Mouse (Mus musculus) embryonic facial prominence, embryonic 14.5 days (tissue): ENCODE measurements around the gene Xrcc4. TPM values are rescaled to one million over a fixed set of nuclear protein-coding genes. Genes with fewer than 3 reads are reported as not detected.
"Not testable (repeated sequence)": the region's sequence is repeated elsewhere in the genome, so short reads cannot be mapped to it uniquely, and the experiment has no call there.

Source experiments
- ATAC-seq: fragments of 200-750 bp; cut with Nextera tagmentation; 2 replicates; pipeline ENCODE4 v1.8.0; 2017; ENCODE audit warnings: low read depth, moderate number of reproducible peaks, moderate TSS enrichment
- DNase-seq: peaks from one replicate; pipeline ENCODE4 v3.0.0-alpha.2; 2015; ENCODE audit warnings: low spot score
- H3K27ac ChIP-seq: fragments of 300-500 bp; sonication (generic); replicated peaks from 2 replicates; pipeline ENCODE4 v1.5.1; 2014; ENCODE audit warnings: low read depth, mild to moderate bottlenecking, low read length, moderate library complexity
- H3K27me3 ChIP-seq: fragments of 300-500 bp; sonication (generic); replicated peaks from 2 replicates; pipeline ENCODE4 v1.6.1; 2014; ENCODE audit warnings: low read length; ENCODE audit not compliant: control insufficient read depth, insufficient read depth
- H3K36me3 ChIP-seq: fragments of 300-500 bp; sonication (generic); 2 replicates; pipeline ENCODE4 v1.6.1; 2014; ENCODE audit warnings: low read length, mixed read lengths; ENCODE audit not compliant: control insufficient read depth, insufficient read depth
- H3K4me1 ChIP-seq: fragments of 300-500 bp; sonication (generic); 2 replicates; pipeline ENCODE4 v1.6.1; 2014; ENCODE audit warnings: antibody characterized with exemption, low read length; ENCODE audit not compliant: control insufficient read depth, insufficient read depth
- H3K4me2 ChIP-seq: fragments of 300-500 bp; sonication (generic); 2 replicates; pipeline ENCODE4 v1.6.1; 2014; ENCODE audit warnings: low read depth, mild to moderate bottlenecking, low read length, moderate library complexity, mixed read lengths
- H3K4me3 ChIP-seq: fragments of 300-500 bp; sonication (generic); 2 replicates; pipeline ENCODE4 v1.5.1; 2014; ENCODE audit warnings: low read depth, mild to moderate bottlenecking, low read length
- H3K9ac ChIP-seq: fragments of 300-500 bp; sonication (generic); 2 replicates; pipeline ENCODE4 v1.6.1; 2014; ENCODE audit warnings: low read depth, mild to moderate bottlenecking, low read length, moderate library complexity, mixed read lengths
- H3K9me3 ChIP-seq: fragments of 300-500 bp; sonication (generic); 2 replicates; pipeline ENCODE4 v1.6.1; 2016; ENCODE audit warnings: low read length; ENCODE audit not compliant: control insufficient read depth
- WGBS: fragments of 180-500 bp; shearing (Covaris S2); extraction: QIAGEN DNeasy Blood & Tissue Kit; methylation state at CpG from one replicate; pipeline ENCODE4 v1.1.7; 2014; 5-methylcytosine and 5-hydroxymethylcytosine counted together
- polyA plus RNA-seq: library from polyadenylated mRNA; unstranded; fragments of >200 nt; fragmentation: Nextera tagmentation; extraction: Ambion mirVana; gene quantifications from 2 replicates; pipeline ENCODE4 v1.2.1, GENCODE M21; 2014

Gene Xrcc4
- polyA plus RNA-seq: 10.6 and 11.8 TPM in 2 replicates

- Histone ChIP-seq H3K9ac (peak within 1 kb of the TSS; percentile 94), H3K9me3 (no peaks in the 10 kb centered on the region), H3K4me1 (0 out of 2 replicates have a peak, but pooled peaks cover 5% of the 10 kb centered on the region), H3K27ac (peak within 1 kb of the TSS; percentile 90), H3K36me3 (peaks cover 5% of the 10 kb centered on the region; the same call in 1 of the 2 replicates), H3K27me3 (no peaks in the 10 kb centered on the region), H3K4me2 (peak within 1 kb of the TSS; percentile 78), H3K4me3 (peak within 1 kb of the TSS; percentile 97)
- 2% methylated on average over 32 of the region's 41 CpGs for WGBS
- peak; percentile 99 for DNase-seq
- peak; percentile 100 for ATAC-seq
Measured at GRCm38 (mm10) chr13:90088962-90089824, at the start of gene Xrcc4, which contains the start of gene Tmem167. TSS of gene Xrcc4 (minus strand) at chr13:90089608. TSS of gene Tmem167 (plus strand) at chr13:90089123.

- Histone ChIP-seq H3K36me3 (no peaks in the 10 kb centered on the region), H3K27ac (no peak overlapping the region), H3K4me2 (no peak overlapping the region), H3K9me3 (no peaks in the 10 kb centered on the region), H3K4me1 (peaks cover 13% of the 10 kb centered on the region; the same call in 1 of the 2 replicates), H3K27me3 (no peaks in the 10 kb centered on the region), H3K4me3 (no peak overlapping the region), H3K9ac (no peak overlapping the region)
- DNase-seq (peak; percentile 61), ATAC-seq (peak; percentile 68; the same call in 1 of the 2 replicates)
- WGBS: 73% methylated on average over 3 of the region's 3 CpGs
Measured at GRCm38 (mm10) chr13:90136156-90136910, 46.9 kb upstream of the Xrcc4 start.

- H3K9ac ChIP-seq: no peak overlapping the region
- no peak overlapping the region for H3K27ac ChIP-seq
- H3K9me3 ChIP-seq: no peaks in the 10 kb centered on the region
- H3K36me3 ChIP-seq: no peaks in the 10 kb centered on the region
- no peaks in the 10 kb centered on the region for H3K27me3 ChIP-seq
- WGBS: 73% methylated on average over 1 of the region's 1 CpGs
- H3K4me2 ChIP-seq: no peak overlapping the region
- no peak for DNase-seq
- ATAC-seq: no peak
- no peak overlapping the region for H3K4me3 ChIP-seq
- H3K4me1 ChIP-seq: no peaks in the 10 kb centered on the region
Measured at GRCm38 (mm10) chr13:90111681-90112080, 22.3 kb upstream of the Xrcc4 start.

- H3K27me3 ChIP-seq, H3K9ac ChIP-seq, DNase-seq, H3K4me3 ChIP-seq, ATAC-seq, H3K27ac ChIP-seq, H3K4me1 ChIP-seq, H3K9me3 ChIP-seq, H3K4me2 ChIP-seq: not testable (repeated sequence)
- H3K36me3 ChIP-seq: peaks cover 27% of the 10 kb centered on the region
- WGBS: 91% methylated on average over 5 of the region's 5 CpGs
Measured at GRCm38 (mm10) chr13:90108746-90109145, 19.3 kb upstream of the Xrcc4 start.

GRCm38 (mm10) chr13:90106139-90106538 lies 16.7 kb upstream of the Xrcc4 start:
- ATAC-seq: no peak
- Histone ChIP-seq H3K9ac (no peak overlapping the region), H3K4me1 (no peaks in the 10 kb centered on the region), H3K4me2 (no peak overlapping the region), H3K27ac (no peak overlapping the region), H3K4me3 (no peak overlapping the region), H3K9me3 (no peaks in the 10 kb centered on the region), H3K27me3 (no peaks in the 10 kb centered on the region), H3K36me3 (peaks cover 49% of the 10 kb centered on the region)
- DNase-seq: no peak
- WGBS: 95% methylated on average over 7 of the region's 7 CpGs

DNA sequence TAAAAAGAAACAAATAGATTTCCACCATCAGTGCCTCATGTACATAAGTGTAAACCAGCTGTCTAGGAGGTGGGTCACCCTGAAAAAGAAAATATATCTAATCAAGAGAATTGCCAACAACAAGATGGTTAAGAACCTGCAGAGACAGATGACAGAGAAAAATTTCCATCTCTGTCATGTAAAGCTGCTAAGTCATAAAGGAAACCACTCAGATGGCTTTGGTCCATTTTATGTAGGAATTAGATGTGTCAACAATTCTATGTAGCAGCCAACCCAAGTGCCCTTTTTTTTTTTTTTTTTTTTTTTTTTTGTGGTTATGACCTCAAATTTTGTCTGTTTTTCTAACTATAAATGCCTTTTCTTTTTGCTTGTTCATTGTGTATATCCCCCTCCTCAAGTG lies 12.1 kb upstream of the Xrcc4 start:
- ATAC-seq (no peak), DNase-seq (no peak)
- Histone ChIP-seq H3K27me3 (no peaks in the 10 kb centered on the region), H3K4me1 (no peaks in the 10 kb centered on the region), H3K36me3 (peaks cover 70% of the 10 kb centered on the region), H3K9me3 (no peaks in the 10 kb centered on the region), H3K4me3 (no peak overlapping the region), H3K9ac (no peak overlapping the region), H3K4me2 (no peak overlapping the region), H3K27ac (no peak overlapping the region)

DNA sequence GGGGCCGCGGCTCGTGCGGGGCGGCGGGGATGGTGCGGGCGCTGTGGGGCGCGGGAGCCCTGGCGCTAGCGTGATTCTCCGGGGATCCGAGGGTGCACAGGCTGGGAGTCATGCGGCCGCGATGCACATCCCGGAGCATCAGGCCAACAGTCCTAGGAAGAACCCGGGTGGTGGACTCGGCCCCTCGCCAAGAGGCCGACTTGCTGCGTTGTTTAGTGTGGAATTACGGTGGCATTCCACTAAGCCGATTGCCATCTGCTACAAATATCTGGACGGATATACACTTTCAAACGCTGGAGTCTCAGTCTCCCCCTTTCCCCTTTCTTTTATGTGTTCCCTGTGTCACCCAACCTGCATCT lies 396 bp upstream of the Xrcc4 start:
- Histone ChIP-seq H3K4me3 (peak overlapping the region; percentile 97), H3K4me2 (peak overlapping the region; percentile 78), H3K36me3 (peaks cover 5% of the 10 kb centered on the region; the same call in 1 of the 2 replicates), H3K9ac (peak overlapping the region; percentile 94), H3K27me3 (no peaks in the 10 kb centered on the region), H3K4me1 (0 out of 2 replicates have a peak, but pooled peaks cover 5% of the 10 kb centered on the region), H3K9me3 (no peaks in the 10 kb centered on the region), H3K27ac (peak overlapping the region; percentile 90)
- 1% methylated on average over 12 of the region's 27 CpGs for WGBS
- DNase-seq (peak; percentile 69), ATAC-seq (peak; percentile 68)

DNA sequence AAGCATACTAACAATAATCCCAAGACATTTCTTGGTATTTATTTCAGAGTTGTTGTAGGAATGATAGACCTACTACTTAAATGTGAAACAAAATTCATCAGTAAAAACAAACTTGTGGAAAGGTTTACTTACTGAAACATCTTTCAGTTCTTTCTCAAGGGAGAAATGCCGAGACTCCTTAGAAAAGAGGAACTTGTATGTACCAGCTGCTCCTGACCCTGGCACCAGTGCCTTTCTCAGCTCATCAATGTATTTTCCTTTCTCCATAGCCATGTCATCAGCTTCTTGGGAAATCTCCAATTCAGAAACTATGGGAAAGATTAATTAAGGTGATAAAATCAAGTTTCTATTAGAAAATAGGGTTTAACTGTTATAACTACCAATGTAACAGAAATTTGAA lies 27.5 kb downstream of the Xrcc4 start:
- H3K9me3 ChIP-seq: no peaks in the 10 kb centered on the region
- ATAC-seq (no peak), DNase-seq (no peak)
- H3K27ac ChIP-seq: no peak overlapping the region
- H3K27me3 ChIP-seq: no peaks in the 10 kb centered on the region
- H3K4me1 ChIP-seq: no peaks in the 10 kb centered on the region
- H3K36me3 ChIP-seq: no peaks in the 10 kb centered on the region
- no peak overlapping the region for H3K4me2 ChIP-seq
- no peak overlapping the region for H3K9ac ChIP-seq
- 76% methylated on average over 1 of the region's 1 CpGs for WGBS
- H3K4me3 ChIP-seq: no peak overlapping the region
